22 mouse cellular contexts compared by ENCODE assay signal in the genomic region with DNA sequence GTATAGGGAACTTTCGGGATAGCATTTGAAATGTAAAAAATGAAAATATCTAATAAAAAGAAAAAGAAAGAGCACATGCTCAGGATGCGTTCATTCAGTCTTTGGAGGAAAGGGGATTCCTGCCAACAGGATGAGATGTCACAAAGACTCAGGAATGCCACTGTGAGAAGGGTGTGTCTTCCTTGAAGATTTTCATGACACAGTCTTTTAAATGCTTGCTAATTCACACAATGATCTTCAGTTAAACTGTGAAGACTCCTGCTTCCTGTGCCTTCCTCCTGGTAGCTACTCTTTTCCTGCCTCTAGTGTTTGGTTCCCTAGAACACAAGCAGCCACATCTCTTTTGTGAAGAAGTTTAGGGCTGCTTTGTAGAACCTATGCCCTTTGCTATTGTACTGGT.
DNase-seq lines count a peak whose midpoint lies in the region; ATAC-seq and TF ChIP-seq lines count a peak whose summit lies in the region.
"Had no signal": no experiment of that assay in that cellular context is flagged by ENCODE, and none has a peak within 500 bp of the region (broad histone marks: within the 10 kb centered on the region; RNA-seq: fewer than 3 reads in every experiment).

No protein-coding gene starts in this region.

- H3K9ac ChIP-seq in ES-E14 (ENCODE audit: insufficient read depth, low read depth, low read length, poor library complexity, severe bottlenecking) = no peak overlapping the region
- H3K9ac ChIP-seq: embryonic facial prominence, embryonic 13.5 days; embryonic facial prominence, embryonic 15.5 days; forebrain, embryonic 12.5 days had no signal

- no peaks in the 10 kb centered on the region for H3K36me3 ChIP-seq in ES-E14 (ENCODE audit: control insufficient read depth, insufficient read depth, low read length, poor library complexity, severe bottlenecking)
- H3K36me3 ChIP-seq: embryonic facial prominence, embryonic 13.5 days; embryonic facial prominence, embryonic 15.5 days; forebrain, embryonic 10.5 days; forebrain, embryonic 12.5 days had no signal

- H3K27ac ChIP-seq in ES-E14 (ENCODE audit: insufficient read depth, low read depth, low read length, poor library complexity, severe bottlenecking) = no peak overlapping the region
- H3K27ac ChIP-seq: embryonic facial prominence, embryonic 13.5 days; embryonic facial prominence, embryonic 15.5 days; forebrain, embryonic 10.5 days; forebrain, embryonic 12.5 days had no signal

- in situ Hi-C loops in ES-E14 (cut with MboI; ENCODE audit: low sequenced_read_pairs in 2 of 2, unreplicated experiment in 2 of 2) = no loop called here

- no peak overlapping the region for H3K4me3 ChIP-seq in ES-E14 (ENCODE audit: insufficient read depth in 1 of 2, low read depth in 1 of 2, low read length in 2 of 2, poor library complexity in 1 of 2, severe bottlenecking in 1 of 2)
- H3K4me3 ChIP-seq: embryonic facial prominence, embryonic 13.5 days; embryonic facial prominence, embryonic 15.5 days; erythroblast, embryonic 14.5 days; forebrain, embryonic 10.5 days; forebrain, embryonic 12.5 days had no signal

- H3K9me3 ChIP-seq in ES-E14 (ENCODE audit: control insufficient read depth, insufficient read depth, low read depth, low read length) = no peaks in the 10 kb centered on the region
- H3K9me3 ChIP-seq: embryonic facial prominence, embryonic 13.5 days; embryonic facial prominence, embryonic 15.5 days; forebrain, embryonic 10.5 days; forebrain, embryonic 12.5 days had no signal

- 0 out of 4 replicates have a peak, but pooled peaks cover 3 to 4% of the 10 kb centered on the region in 2 experiments for H3K4me1 ChIP-seq in ES-E14 (ENCODE audit: control insufficient read depth in 2 of 2, insufficient read depth in 2 of 2, low read length in 2 of 2, poor library complexity in 1 of 2)
- H3K4me1 ChIP-seq: embryonic facial prominence, embryonic 13.5 days; embryonic facial prominence, embryonic 15.5 days had no signal

- ATAC-seq in granulocyte monocyte progenitor cell, adult 5-6 weeks (replicated peaks; ENCODE audit: poor library complexity, severe bottlenecking) = no peak
- ATAC-seq in activated CD4-positive, CD25-positive, alpha-beta regulatory T cell, adult 4 months = no peak
- ATAC-seq: forebrain, embryonic 14.5 days; forebrain, embryonic 16.5 days had no signal

- DNase-seq in 3134 (ENCODE audit: extremely low read depth, insufficient read length, low spot score) (peak; percentile 6), 3T3-L1 (ENCODE audit: low read depth, low spot score) (peak; percentile 34), ES-E14 (ENCODE audit: low read depth, low spot score) (peak; percentile 35), ZHBTc4 (ENCODE audit: low read depth, low spot score) (peak; percentile 74)
- no peak for DNase-seq in thymus, postnatal 4 days
- DNase-seq: adrenal gland, adult 8-10 months; adrenal gland, postnatal 14 days; adrenal gland, postnatal 36 days; cerebellum, adult 11-12 months; cerebellum, adult 2 months; cerebellum, adult 9-10 months; cerebellum, postnatal 10 days; embryo, embryonic 11 days had no signal

TF ChIP-seq in ES-E14, 5 proteins besides CTCF, POLR2A, EP300 and RAD21:
- TF ChIP-seq MAFK (IDR thresholded peaks at IDR 0.05; ENCODE audit: insufficient read depth, low read depth, low read length) = no peak
